Mouse (Mus musculus): ENCODE data around the gene Mrpl55.

DNA sequence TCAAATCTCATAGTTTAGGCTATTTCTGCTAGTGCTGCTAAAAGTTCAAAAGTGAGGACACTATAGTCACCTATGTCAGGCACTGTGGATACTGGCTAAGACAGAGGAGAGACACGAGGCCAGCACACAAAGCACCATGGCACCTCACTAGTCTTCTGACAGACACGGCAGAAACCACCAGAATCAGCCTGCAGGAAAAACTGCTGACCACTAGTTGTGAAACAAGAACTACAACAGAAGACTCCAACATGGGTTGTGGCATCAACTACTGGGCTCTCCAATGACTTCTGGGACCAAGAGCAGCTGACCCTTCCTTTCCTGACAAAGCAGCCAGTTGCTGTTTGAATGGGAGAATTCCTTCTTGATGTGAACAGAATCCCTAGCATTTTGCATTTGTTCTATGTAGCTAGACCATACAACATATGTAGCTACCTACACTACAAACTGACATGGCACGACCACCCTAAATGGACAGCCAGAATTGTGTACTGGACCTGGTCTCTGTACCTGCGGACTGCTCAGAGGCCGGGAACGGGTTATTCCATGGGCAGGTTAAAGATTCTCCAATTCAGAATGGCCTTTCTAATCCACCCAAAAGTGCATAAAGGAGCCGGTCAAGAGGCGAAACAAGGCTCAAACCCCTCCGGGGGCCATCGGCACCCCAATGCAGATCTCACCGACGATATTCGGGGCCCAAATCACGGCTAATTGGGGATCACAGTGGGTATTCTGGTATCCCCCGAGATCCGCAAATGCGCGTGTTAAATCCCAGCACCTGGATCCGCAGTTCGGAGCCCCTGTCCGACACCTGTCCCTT is 24.7 kb downstream of the Mrpl55 start:
- TF ChIP-seq CTCF (conservative IDR thresholded peaks at IDR 0.05; ENCODE audit: low read length) (no peak), NANOG (IDR thresholded peaks at IDR 0.05; ENCODE audit: borderline replicate concordance, low read length) (no peak), POU5F1 (IDR thresholded peaks at IDR 0.05; ENCODE audit: borderline replicate concordance, low read length) (no peak)

All from E14TG2a.4 (cell line).